Comparison of ENCODE assay signal across 8 mouse cellular contexts in genomic region chr4:131825830-131826229, GRCm38 (mm10). TPM values are rescaled to one million over a fixed set of nuclear protein-coding genes. Genes with fewer than 3 reads are reported as not detected.
DNase-seq lines count a peak whose midpoint lies in the region; ATAC-seq and TF ChIP-seq lines count a peak whose summit lies in the region.

No protein-coding gene starts in this region.

- H3K36me3 ChIP-seq in C2C12 (ENCODE audit: control insufficient read depth, insufficient read depth) = no peaks in the 10 kb centered on the region
- no peaks in the 10 kb centered on the region for H3K36me3 ChIP-seq in liver, postnatal 0 days (replicated peaks; ENCODE audit: insufficient read depth, low read length)
- no peaks in the 10 kb centered on the region for H3K36me3 ChIP-seq in hindbrain, embryonic 16.5 days (ENCODE audit: control insufficient read depth, insufficient read depth, low read length)

- no peak for TF ChIP-seq POLR2A in cortical plate, adult 2 months (IDR thresholded peaks at IDR 0.05; ENCODE audit: extremely low read depth, insufficient read depth, low read length)

- WGBS in liver, postnatal 0 days (ENCODE audit: insufficient replicate concordance) = 23% methylated on average over 8 of the region's 8 CpGs
- WGBS in hindbrain, embryonic 16.5 days = 59% methylated on average over 8 of the region's 8 CpGs

- intact Hi-C loops in gastrocnemius, adult 2 months (cut with DNase I) = no loop called here

- ATAC-seq in liver, postnatal 0 days = peak; percentile 33; the same call in 1 of the 2 replicates
- no peak for ATAC-seq in hindbrain, embryonic 16.5 days

- H3K4me3 ChIP-seq in gastrocnemius, adult 2 months = no peak overlapping the region
- no peak overlapping the region for H3K4me3 ChIP-seq in C2C12 (ENCODE audit: insufficient read depth, poor library complexity, severe bottlenecking)
- no peak overlapping the region for H3K4me3 ChIP-seq in cortical plate, adult 2 months (ENCODE audit: insufficient read depth, low read length)
- H3K4me3 ChIP-seq in liver, postnatal 0 days (ENCODE audit: low read depth, low read length) = no peak overlapping the region
- no peak overlapping the region for H3K4me3 ChIP-seq in hindbrain, embryonic 16.5 days (ENCODE audit: low read length)

- no peak for TF ChIP-seq EP300 in liver, postnatal 0 days (IDR thresholded peaks at IDR 0.05; ENCODE audit: low read depth)

- H3ac ChIP-seq in C2C12 (ENCODE audit: control insufficient read depth, insufficient read length, low read depth) = no peak overlapping the region

- peaks cover 3% of the 10 kb centered on the region for H3K4me1 ChIP-seq in cortical plate, adult 2 months (ENCODE audit: control insufficient read depth, insufficient read depth, low read length)
- H3K4me1 ChIP-seq in liver, postnatal 0 days (ENCODE audit: insufficient read depth) = peaks cover 2% of the 10 kb centered on the region; the same call in 1 of the 2 replicates
- H3K4me1 ChIP-seq in hindbrain, embryonic 16.5 days (ENCODE audit: control insufficient read depth, insufficient read depth, low read depth, low read length) = peaks cover 14% of the 10 kb centered on the region

- H3K79me3 ChIP-seq in C2C12 (ENCODE audit: low read depth) = no peaks in the 10 kb centered on the region

- H3K4me2 ChIP-seq in liver, postnatal 0 days (ENCODE audit: low read depth, low read length) = no peak overlapping the region
- H3K4me2 ChIP-seq in hindbrain, embryonic 16.5 days (ENCODE audit: low read length) = no peak overlapping the region

- no peaks in the 10 kb centered on the region for H3K79me2 ChIP-seq in C2C12 (ENCODE audit: control insufficient read depth, insufficient read depth)

- no peak overlapping the region for H3K9ac ChIP-seq in liver, postnatal 0 days (replicated peaks)
- H3K9ac ChIP-seq in hindbrain, embryonic 16.5 days (ENCODE audit: low read depth, low read length) = no peak overlapping the region

- no peaks in the 10 kb centered on the region for H3K9me3 ChIP-seq in liver, postnatal 0 days (ENCODE audit: low read length)
- no peaks in the 10 kb centered on the region for H3K9me3 ChIP-seq in hindbrain, embryonic 16.5 days (ENCODE audit: control insufficient read depth, low read length)

- H3K27ac ChIP-seq in gastrocnemius, adult 2 months = no peak overlapping the region
- H3K27ac ChIP-seq in cortical plate, adult 2 months (ENCODE audit: insufficient read depth, low read length) = no peak overlapping the region
- no peak overlapping the region for H3K27ac ChIP-seq in liver, postnatal 0 days (ENCODE audit: low read depth)
- no peak overlapping the region for H3K27ac ChIP-seq in hindbrain, embryonic 16.5 days (ENCODE audit: low read depth, low read length)

- peak; percentile 70 for DNase-seq in gastrocnemius, adult 2 months
- DNase-seq in gastrocnemius, postnatal 4 days (ENCODE audit: low spot score in 2 of 2) = no peak
- DNase-seq in liver, postnatal 0 days = peak; percentile 76
- peak; percentile 63 to 86 for DNase-seq in spleen, postnatal 4 days (ENCODE audit: low spot score in 2 of 2)
- no peak for DNase-seq in cerebellum, postnatal 4 days (ENCODE audit: low spot score in 2 of 2)

- peak; percentile 74 for TF ChIP-seq CTCF in gastrocnemius, adult 2 months (IDR thresholded peaks at IDR 0.05)
- TF ChIP-seq CTCF in C2C12 (IDR thresholded peaks at IDR 0.05; ENCODE audit: control insufficient read depth, insufficient read depth, insufficient read length) = peak; percentile 79
- peak; percentile 56 for TF ChIP-seq CTCF in cortical plate, adult 2 months (IDR thresholded peaks at IDR 0.05; ENCODE audit: extremely low read depth, insufficient read depth, low read length)
- peak; percentile 88 for TF ChIP-seq CTCF in liver, postnatal 0 days (IDR thresholded peaks at IDR 0.05; ENCODE audit: low read depth)

- H3K27me3 ChIP-seq in C2C12 (ENCODE audit: control insufficient read depth, insufficient read depth, insufficient read length) = peaks cover 8% of the 10 kb centered on the region
- no peaks in the 10 kb centered on the region for H3K27me3 ChIP-seq in liver, postnatal 0 days (ENCODE audit: insufficient read depth, low read length)
- no peaks in the 10 kb centered on the region for H3K27me3 ChIP-seq in hindbrain, embryonic 16.5 days (replicated peaks; ENCODE audit: control insufficient read depth, insufficient read depth, low read length)

TF ChIP-seq in C2C12, 6 proteins besides CTCF, POLR2A, EP300 and RAD21:
- TF ChIP-seq MAX (IDR thresholded peaks at IDR 0.05) (no peak), MYOD1 (IDR thresholded peaks at IDR 0.05; ENCODE audit: control insufficient read depth, insufficient read length, low read depth) (no peak), MYOG (IDR thresholded peaks at IDR 0.05; ENCODE audit: control insufficient read depth, extremely low read depth, insufficient read length) (no peak), FOSL1 (IDR thresholded peaks at IDR 0.05; ENCODE audit: insufficient read depth, low read length, poor library complexity, severe bottlenecking) (no peak), USF1 (IDR thresholded peaks at IDR 0.05; ENCODE audit: low read depth) (no peak), CEBPB (IDR thresholded peaks at IDR 0.05; ENCODE audit: low read depth) (no peak)

RNA-seq across cellular contexts. Expression of gene Ptpru, which starts 12.3 kb away (rescaled TPM):
- 1 to 10 TPM; 1.7 to 2.6 TPM for total RNA-seq in gastrocnemius, adult 2 months (2021)
- total RNA-seq in gastrocnemius, postnatal 4 days (2021) = 1 to 10 TPM; 1.3 to 1.4 TPM
- 0.07 TPM for polyA plus RNA-seq in C2C12 (2012; fragmentation: generic; extraction: Trizol)
- polyA plus RNA-seq in cortical plate, adult 2 months (2012; rRNA removed) = 46.0 and 46.1 TPM in 2 replicates
- polyA plus RNA-seq in liver, postnatal 0 days (2015; fragmentation: Nextera tagmentation; extraction: Ambion mirVana) = 2.6 and 2.7 TPM in 2 replicates
- 25.0 and 25.2 TPM in 2 replicates for polyA plus RNA-seq in hindbrain, embryonic 16.5 days (2015; fragmentation: Nextera tagmentation; extraction: Ambion mirVana)

RNA-seq across cellular contexts. Expression of gene Mecr, which starts 17.4 kb away (rescaled TPM):
- total RNA-seq in gastrocnemius, adult 2 months (2021) = 10 to 100 TPM; 16.3 to 25.4 TPM
- total RNA-seq in gastrocnemius, postnatal 4 days (2021) = 10 to 100 TPM; 21.0 to 21.1 TPM
- 49.4 TPM for polyA plus RNA-seq in C2C12 (2012; fragmentation: generic; extraction: Trizol)
- polyA plus RNA-seq in cortical plate, adult 2 months (2012; rRNA removed) = 45.2 and 51.4 TPM in 2 replicates
- 27.6 and 30.0 TPM in 2 replicates for polyA plus RNA-seq in liver, postnatal 0 days (2015; fragmentation: Nextera tagmentation; extraction: Ambion mirVana)
- 36.3 and 41.1 TPM in 2 replicates for polyA plus RNA-seq in hindbrain, embryonic 16.5 days (2015; fragmentation: Nextera tagmentation; extraction: Ambion mirVana)

RNA-seq across cellular contexts. Expression of gene Srsf4, which starts 47.6 kb away (rescaled TPM):
- 10 to 100 TPM; 32.0 to 33.8 TPM for total RNA-seq in gastrocnemius, adult 2 months (2021)
- 10 to 100 TPM; 64.3 to 69.4 TPM for total RNA-seq in gastrocnemius, postnatal 4 days (2021)
- 55.4 TPM for polyA plus RNA-seq in C2C12 (2012; fragmentation: generic; extraction: Trizol)
- polyA plus RNA-seq in cortical plate, adult 2 months (2012; rRNA removed) = 67.9 and 71.5 TPM in 2 replicates
- 35.0 and 37.5 TPM in 2 replicates for polyA plus RNA-seq in liver, postnatal 0 days (2015; fragmentation: Nextera tagmentation; extraction: Ambion mirVana)
- 86.6 and 94.4 TPM in 2 replicates for polyA plus RNA-seq in hindbrain, embryonic 16.5 days (2015; fragmentation: Nextera tagmentation; extraction: Ambion mirVana)

Comparison
In these comparisons a context has a peak if more than half of its experiments do, and no peak if none do; other contexts are left out.
1. DNase-seq: peak in gastrocnemius, adult 2 months (single experiment), liver, postnatal 0 days (single experiment) and spleen, postnatal 4 days (2 of 2); none in gastrocnemius, postnatal 4 days (0 of 2) and cerebellum, postnatal 4 days (0 of 2).
2. Peak in every context shown above with its lines, with median percentiles within 50 percentile points of each other: CTCF ChIP-seq.